Mouse (Mus musculus) bone marrow macrophage, adult 2 months (primary cell): ENCODE results near the gene Gch1.

Experiments used
- CTCF ChIP-seq: IDR thresholded peaks from 2 replicates; pipeline ENCODE4 v1.5.1; 2012; ENCODE audit warnings: low read depth, mild to moderate bottlenecking, low read length, moderate library complexity
- POLR2A ChIP-seq: IDR thresholded peaks from 2 replicates; pipeline ENCODE4 v1.6.1; 2012; ENCODE audit warnings: mild to moderate bottlenecking, low read depth, low read length, borderline replicate concordance

GRCm38 (mm10) chr14:47205270-47205972 is 16.2 kb upstream of the Gch1 start:
- TF ChIP-seq CTCF (no peak), POLR2A (no peak)
